Comparison of ENCODE assay signal across 13 mouse cellular contexts in genomic region chr9:74938670-74939534, GRCm38 (mm10). TPM values are rescaled to one million over a fixed set of nuclear protein-coding genes. Genes with fewer than 3 reads are reported as not detected.
DNase-seq lines count a peak whose midpoint lies in the region; ATAC-seq and TF ChIP-seq lines count a peak whose summit lies in the region.
"Had no signal": no experiment of that assay in that cellular context is flagged by ENCODE, and none has a peak within 500 bp of the region (broad histone marks: within the 10 kb centered on the region; RNA-seq: fewer than 3 reads in every experiment).

No protein-coding gene starts in this region.

- peak; percentile 83 for ATAC-seq in intestine, embryonic 15.5 days
- ATAC-seq in lung, postnatal 0 days: no peak

- no peaks in the 10 kb centered on the region for H3K4me1 ChIP-seq in intestine, embryonic 15.5 days (replicated peaks)
- peaks cover 5% of the 10 kb centered on the region; the same call in 1 of the 2 replicates for H3K4me1 ChIP-seq in lung, postnatal 0 days (ENCODE audit: insufficient read depth, low read depth, low read length)
- H3K4me1 ChIP-seq: heart, embryonic 15.5 days; midbrain, embryonic 10.5 days; neural tube, embryonic 15.5 days had no signal

- no peak overlapping the region for H3K9ac ChIP-seq in intestine, embryonic 15.5 days
- H3K9ac ChIP-seq in lung, postnatal 0 days (replicated peaks; ENCODE audit: low read depth): no peak overlapping the region
- H3K9ac ChIP-seq: heart, embryonic 15.5 days; neural tube, embryonic 15.5 days had no signal

- H3K4me3 ChIP-seq in gastrocnemius, adult 2 months: no peak overlapping the region
- H3K4me3 ChIP-seq in intestine, embryonic 15.5 days (replicated peaks): no peak overlapping the region
- no peak overlapping the region for H3K4me3 ChIP-seq in lung, postnatal 0 days (ENCODE audit: low read depth, low read length)
- H3K4me3 ChIP-seq: heart, embryonic 15.5 days; midbrain, embryonic 10.5 days; neural tube, embryonic 15.5 days had no signal

- no peak for TF ChIP-seq CTCF in gastrocnemius, adult 2 months (IDR thresholded peaks at IDR 0.05)
- TF ChIP-seq CTCF in lung, postnatal 0 days (IDR thresholded peaks at IDR 0.05): no peak

- H3K27me3 ChIP-seq in intestine, embryonic 15.5 days (replicated peaks): no peaks in the 10 kb centered on the region
- no peaks in the 10 kb centered on the region for H3K27me3 ChIP-seq in lung, postnatal 0 days (replicated peaks; ENCODE audit: insufficient read depth, low read length)
- H3K27me3 ChIP-seq: heart, embryonic 15.5 days; neural tube, embryonic 15.5 days had no signal

- no peak for TF ChIP-seq EP300 in lung, postnatal 0 days (IDR thresholded peaks at IDR 0.05)

- no peaks in the 10 kb centered on the region for H3K9me3 ChIP-seq in intestine, embryonic 15.5 days
- H3K9me3 ChIP-seq in lung, postnatal 0 days (ENCODE audit: low read length): no peaks in the 10 kb centered on the region
- H3K9me3 ChIP-seq: heart, embryonic 15.5 days; midbrain, embryonic 10.5 days; neural tube, embryonic 15.5 days had no signal

- no peaks in the 10 kb centered on the region for H3K36me3 ChIP-seq in intestine, embryonic 15.5 days
- no peaks in the 10 kb centered on the region for H3K36me3 ChIP-seq in lung, postnatal 0 days (ENCODE audit: insufficient read depth, low read length)
- H3K36me3 ChIP-seq: heart, embryonic 15.5 days; midbrain, embryonic 10.5 days; neural tube, embryonic 15.5 days had no signal

- peak; percentile 52 for DNase-seq in gastrocnemius, adult 2 months
- DNase-seq in gastrocnemius, postnatal 14 days: no peak
- peak; percentile 67 for DNase-seq in adipocyte (ENCODE audit: low spot score)
- peak; percentile 6 for DNase-seq in lung, postnatal 0 days (ENCODE audit: low spot score)
- DNase-seq in frontal cortex, adult 2 months (ENCODE audit: extremely low spot score in 1 of 2, low spot score in 1 of 2): no peak
- no peak for DNase-seq in layer of hippocampus, adult 11-12 months (ENCODE audit: low spot score)
- DNase-seq in spleen, postnatal 14 days (ENCODE audit: low spot score in 2 of 2): no peak
- DNase-seq: B cell, adult 2 months; cerebellum, postnatal 36 days had no signal

- 59% methylated on average over 12 of the region's 12 CpGs for WGBS in intestine, embryonic 15.5 days
- 54% methylated on average over 12 of the region's 12 CpGs for WGBS in lung, postnatal 0 days

- intact Hi-C loops in gastrocnemius, adult 2 months (cut with DNase I): no loop called here
- intact Hi-C loops in gastrocnemius, postnatal 14 days (cut with DNase I; ENCODE audit: low total_unique reads): no loop called here

- no peak overlapping the region; the same call in 1 of the 2 replicates for H3K4me2 ChIP-seq in intestine, embryonic 15.5 days (replicated peaks)
- H3K4me2 ChIP-seq in lung, postnatal 0 days (replicated peaks; ENCODE audit: low read depth, low read length): no peak overlapping the region
- H3K4me2 ChIP-seq: heart, embryonic 15.5 days; neural tube, embryonic 15.5 days had no signal

- H3K27ac ChIP-seq in gastrocnemius, adult 2 months: peak overlapping the region; percentile 28; the same call in 1 of the 2 replicates
- no peak overlapping the region for H3K27ac ChIP-seq in intestine, embryonic 15.5 days
- H3K27ac ChIP-seq in lung, postnatal 0 days (ENCODE audit: low read length): no peak overlapping the region
- H3K27ac ChIP-seq: heart, embryonic 15.5 days; midbrain, embryonic 10.5 days; neural tube, embryonic 15.5 days had no signal

RNA-seq across cellular contexts. Expression of gene Fam214a, which starts 13.8 kb away (rescaled TPM):
- total RNA-seq in gastrocnemius, adult 2 months (2021): 10 to 100 TPM; 21.0 to 29.4 TPM
- 10 to 100 TPM; 21.3 to 31.1 TPM for total RNA-seq in gastrocnemius, postnatal 14 days (2021)
- polyA plus RNA-seq in intestine, embryonic 15.5 days (2015; fragmentation: Nextera tagmentation; extraction: Ambion mirVana): 6.4 and 7.8 TPM in 2 replicates
- polyA plus RNA-seq in lung, postnatal 0 days (2015; fragmentation: Nextera tagmentation; extraction: Ambion mirVana): 10.5 and 12.8 TPM in 2 replicates
- polyA plus RNA-seq in frontal cortex, adult 2 months (2012; rRNA removed): 33.8 and 37.0 TPM in 2 replicates

Comparison
In these comparisons a context has a peak if more than half of its experiments do, and no peak if none do; other contexts are left out.
1. DNase-seq: peak in gastrocnemius, adult 2 months (single experiment), adipocyte (single experiment) and lung, postnatal 0 days (single experiment); none in gastrocnemius, postnatal 14 days (single experiment), frontal cortex, adult 2 months (0 of 2), layer of hippocampus, adult 11-12 months (single experiment) and spleen, postnatal 14 days (0 of 2).